Mouse (Mus musculus): ENCODE measurements around the gene Stac.

Stac gene

DNA sequence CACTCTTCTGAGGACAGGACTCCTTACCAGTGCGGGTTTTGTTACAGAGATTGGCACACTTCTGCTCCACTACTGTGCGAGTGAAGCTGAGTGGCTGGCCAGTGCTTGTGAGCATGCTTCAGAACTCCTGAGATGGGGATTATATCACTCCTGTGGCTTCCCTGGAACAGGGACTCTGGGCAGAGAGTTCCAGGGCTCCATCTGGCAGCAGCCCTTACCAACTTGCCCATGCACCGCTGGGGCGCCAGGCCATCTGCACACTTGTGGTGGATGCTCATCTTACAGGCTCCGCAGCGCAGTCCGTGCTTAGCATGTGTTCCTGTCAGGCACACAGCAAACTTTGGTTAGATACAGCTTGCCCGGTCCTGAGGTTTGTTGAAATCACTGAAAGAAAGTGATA, 83.5 kb downstream of the Stac start:
- 87% methylated on average over 8 of the region's 8 CpGs for WGBS

DNA sequence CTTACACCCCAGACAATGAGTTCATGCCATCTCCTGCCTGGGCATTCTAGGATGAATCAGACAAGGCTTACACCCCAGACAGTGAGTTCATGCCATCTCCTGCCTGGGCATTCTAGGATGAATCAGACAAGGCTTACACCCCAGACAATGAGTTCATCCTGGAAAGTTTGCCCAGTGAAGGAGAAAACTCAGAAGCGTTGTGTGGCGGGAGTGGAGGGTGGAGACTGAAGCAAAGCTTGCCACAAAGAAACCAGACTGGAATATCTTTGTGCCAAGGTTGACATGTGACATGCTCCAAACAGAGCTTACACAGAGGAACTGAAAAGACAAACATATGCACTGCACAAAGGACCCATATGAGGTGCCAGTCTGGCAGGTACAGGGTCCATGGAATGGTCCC, 102.6 kb downstream of the Stac start:
- WGBS = 69% methylated on average over 2 of the region's 2 CpGs

- WGBS = 70% methylated on average over 9 of the region's 9 CpGs
These were observed 111.4 kb downstream of the Stac start for GRCm38 (mm10) chr9:111578784-111579183.

GRCm38 (mm10) chr9:111577453-111577852, 112.7 kb downstream of the Stac start:
- WGBS = 81% methylated on average over 6 of the region's 6 CpGs

GRCm38 (mm10) chr9:111575889-111576288, 114.3 kb downstream of the Stac start:
- WGBS = 50% methylated on average over 4 of the region's 4 CpGs

GRCm38 (mm10) chr9:111573836-111574235, 116.3 kb downstream of the Stac start:
- 37% methylated on average over 5 of the region's 5 CpGs for WGBS

GRCm38 (mm10) chr9:111571619-111572018, 118.5 kb downstream of the Stac start:
- 87% methylated on average over 5 of the region's 5 CpGs for whole genome bisulfite sequencing

DNA sequence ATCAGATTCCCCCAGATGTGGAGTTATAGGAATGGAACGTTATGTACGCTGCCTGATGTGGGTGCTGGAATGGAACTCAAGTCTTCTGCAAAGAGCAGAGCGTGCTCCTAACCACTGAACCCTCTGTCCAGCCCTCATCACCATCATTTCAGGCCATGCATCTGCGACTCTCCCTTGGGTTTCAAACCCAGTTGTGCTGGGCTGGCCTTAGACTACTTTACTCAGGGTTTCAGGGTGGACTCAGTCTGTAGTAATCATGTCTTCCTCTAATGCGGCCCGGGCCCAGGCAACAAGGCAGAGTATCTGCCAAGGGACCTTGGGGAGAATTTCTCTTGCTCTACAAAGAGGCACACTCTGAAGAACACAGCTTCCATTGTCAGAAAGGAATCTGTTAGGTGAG, 126.0 kb downstream of the Stac start:
- WGBS = 95% methylated on average over 6 of the region's 6 CpGs

DNA sequence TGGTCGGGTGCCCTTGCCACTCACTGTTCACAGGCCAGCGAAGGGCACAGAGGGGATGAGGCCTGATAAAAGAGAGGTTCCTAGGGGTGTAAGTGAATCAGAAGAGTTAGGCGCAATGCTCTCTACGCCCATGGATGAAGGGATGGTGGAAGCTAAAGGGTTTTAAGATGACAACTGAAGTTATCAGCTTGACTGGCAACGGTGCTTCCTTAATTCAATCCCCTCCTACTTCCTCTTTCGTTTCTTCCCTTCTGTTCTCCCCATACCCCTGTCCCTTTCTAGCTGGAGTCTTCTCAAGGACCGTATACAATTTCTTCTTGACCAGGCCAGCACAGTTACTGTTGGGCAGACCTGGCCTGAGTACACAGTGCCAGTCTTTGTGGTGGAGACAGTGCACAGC, 126.9 kb downstream of the Stac start:
- 73% methylated on average over 7 of the region's 7 CpGs for WGBS

GRCm38 (mm10) chr9:111562217-111562988, 127.7 kb downstream of the Stac start:
- 45% methylated on average over 19 of the region's 19 CpGs for WGBS

- 86% methylated on average over 3 of the region's 3 CpGs for WGBS
These were observed 133.4 kb downstream of the Stac start for GRCm38 (mm10) chr9:111556699-111557098.

- 72% methylated on average over 3 of the region's 3 CpGs for WGBS
These were observed 137.3 kb downstream of the Stac start for GRCm38 (mm10) chr9:111552865-111553264.

DNA sequence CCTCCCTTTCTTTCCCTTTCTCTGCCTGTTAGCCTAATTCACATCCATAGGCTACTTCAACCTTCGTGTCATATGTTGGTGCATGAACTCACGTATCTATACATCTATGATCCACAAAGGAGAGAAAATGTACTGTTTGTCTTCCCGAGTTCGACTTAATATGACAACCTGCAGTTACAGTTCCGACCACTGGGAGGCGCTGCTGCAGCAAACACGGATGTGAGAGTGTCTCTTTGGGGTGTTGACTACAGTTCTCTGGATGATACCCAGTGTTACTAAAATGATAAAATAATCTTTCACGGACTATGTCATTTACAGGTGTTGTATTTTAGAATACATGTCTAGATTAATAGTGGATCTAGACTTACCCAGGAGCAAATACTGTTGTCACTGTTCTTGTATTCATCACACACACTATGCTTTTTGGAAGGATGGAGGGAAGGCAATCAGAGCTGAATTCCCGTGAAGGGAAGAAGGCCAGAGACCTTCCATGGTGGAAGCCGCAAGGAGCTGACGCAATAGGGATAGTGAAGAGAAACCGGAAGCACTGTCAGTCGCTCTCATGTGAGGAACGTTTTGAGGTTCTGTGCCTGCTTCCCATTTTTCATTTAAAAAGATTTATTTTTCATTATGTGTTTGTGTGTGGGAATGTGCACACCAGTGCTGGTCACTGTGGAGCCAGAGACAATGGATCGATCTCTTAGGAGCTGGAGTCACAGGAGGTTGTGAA, 138.5 kb downstream of the Stac start:
- WGBS = 66% methylated on average over 15 of the region's 15 CpGs

DNA sequence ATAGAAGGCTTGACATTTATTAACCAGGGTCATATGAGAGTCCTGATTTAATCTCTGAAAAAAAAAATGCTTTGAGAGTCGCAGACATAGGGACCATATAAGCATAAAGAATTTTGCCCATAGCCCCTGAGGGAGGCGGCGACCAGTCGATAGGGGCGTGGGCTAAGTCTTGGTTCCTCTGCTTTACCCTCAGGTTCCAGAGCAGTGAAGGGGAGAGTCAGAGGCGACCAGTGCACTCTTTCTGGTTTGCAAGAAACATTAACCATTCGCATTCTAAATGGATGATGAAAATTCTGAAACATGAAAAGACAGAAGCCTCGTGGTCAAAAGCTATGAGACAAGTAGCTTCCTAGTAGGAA, 139.2 kb downstream of the Stac start:
- WGBS = 88% methylated on average over 8 of the region's 8 CpGs

- 88% methylated on average over 21 of the region's 21 CpGs for WGBS
These were observed 139.7 kb downstream of the Stac start for GRCm38 (mm10) chr9:111550281-111550962.

DNA sequence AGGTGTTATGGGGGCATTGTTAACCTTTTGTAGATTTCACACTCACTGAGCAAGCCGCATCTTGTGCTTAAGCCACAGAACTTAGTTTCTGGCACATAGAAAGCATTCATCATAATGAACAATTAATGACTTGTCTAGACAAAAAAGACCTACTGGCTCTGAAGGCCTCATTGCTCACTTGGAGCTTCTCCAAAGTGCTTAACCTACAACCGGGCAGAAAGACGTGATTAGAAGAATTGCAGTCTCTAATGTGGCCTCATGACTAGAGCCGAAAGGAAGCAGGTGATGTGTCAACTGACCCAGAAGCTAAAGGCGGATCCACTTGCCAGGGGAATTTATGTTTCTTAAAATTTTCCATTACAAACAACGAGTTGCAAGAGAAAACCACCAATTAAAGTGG, 147.5 kb downstream of the Stac start:
- WGBS = 67% methylated on average over 6 of the region's 6 CpGs

GRCm38 (mm10) chr9:111535445-111536064, 154.6 kb downstream of the Stac start:
- WGBS = 94% methylated on average over 8 of the region's 8 CpGs

- 79% methylated on average over 7 of the region's 7 CpGs for WGBS
These were observed 155.3 kb downstream of the Stac start for GRCm38 (mm10) chr9:111534744-111535423.

DNA sequence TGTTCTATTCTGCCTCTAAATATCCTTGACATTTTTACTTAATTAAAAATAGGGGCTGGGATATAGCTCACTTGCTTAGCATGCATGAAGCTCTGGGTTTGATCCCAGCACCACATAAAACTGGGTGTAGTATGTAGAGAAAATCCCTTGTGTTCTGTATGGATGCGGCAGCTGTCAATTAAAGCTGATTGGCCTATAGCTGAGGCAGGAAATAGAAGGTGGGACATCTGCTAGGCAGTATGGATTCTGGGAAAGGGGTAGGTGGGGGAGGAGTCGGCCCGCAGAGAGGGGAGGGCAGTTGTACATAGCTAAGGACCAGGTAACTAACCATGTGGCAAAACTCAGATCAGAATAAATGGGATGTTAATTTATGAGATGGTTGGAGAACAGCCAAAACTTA, 166.3 kb downstream of the Stac start:
- WGBS = 94% methylated on average over 3 of the region's 3 CpGs

GRCm38 (mm10) chr9:111523111-111523510, 167.0 kb downstream of the Stac start:
- 94% methylated on average over 11 of the region's 11 CpGs for WGBS

- 94% methylated on average over 7 of the region's 7 CpGs for WGBS
These were observed 167.9 kb downstream of the Stac start for GRCm38 (mm10) chr9:111522226-111522625.

- WGBS = 84% methylated on average over 3 of the region's 3 CpGs
These were observed 174.6 kb downstream of the Stac start for GRCm38 (mm10) chr9:111515536-111515935.

Data from cerebral cortex, adult 2 months (tissue).